Mouse (Mus musculus): ENCODE results near the gene Dysf. TPM values are rescaled to one million over a fixed set of nuclear protein-coding genes. Genes with fewer than 3 reads are reported as not detected.

The Dysf gene
- polyA plus RNA-seq, 1 experiment from 2014 or later: 16.8 TPM

DNA sequence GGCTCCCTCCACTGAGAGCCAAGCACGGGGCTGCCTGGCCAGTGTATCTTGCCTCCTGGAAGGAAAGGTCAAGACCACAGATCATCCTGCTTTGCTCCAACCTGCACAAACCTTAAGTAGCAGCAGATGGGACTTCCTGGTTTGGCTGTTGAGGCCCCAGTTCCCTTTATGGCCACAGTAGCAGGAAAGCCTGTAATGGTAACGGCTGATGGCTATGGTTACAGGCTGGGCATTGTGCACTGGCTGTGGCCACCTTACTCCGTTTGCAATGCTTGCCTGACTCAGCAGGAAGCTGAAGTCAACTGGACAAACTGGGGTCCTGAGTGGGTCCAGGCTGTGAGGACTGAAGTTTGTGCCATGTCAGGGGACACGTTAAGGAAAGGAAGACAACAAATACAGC lies 200.2 kb downstream of the Dysf start:
- H3K9me3 ChIP-seq (ENCODE audit: low read length): no peaks in the 10 kb centered on the region
- H3K27ac ChIP-seq (ENCODE audit: low read length): no peak overlapping the region
- no peaks in the 10 kb centered on the region for H3K27me3 ChIP-seq (ENCODE audit: insufficient read depth, low read length)
- 0 out of 2 replicates have a peak, but pooled peaks cover 3% of the 10 kb centered on the region for H3K36me3 ChIP-seq (ENCODE audit: insufficient read depth, low read length)
- H3K4me2 ChIP-seq (replicated peaks; ENCODE audit: low read depth, low read length): no peak overlapping the region
- no peak overlapping the region for H3K9ac ChIP-seq (replicated peaks; ENCODE audit: low read length)
- H3K4me3 ChIP-seq (ENCODE audit: low read length): no peak overlapping the region
- no peaks in the 10 kb centered on the region for H3K4me1 ChIP-seq (ENCODE audit: insufficient read depth, low read length)
- WGBS: 68% methylated on average over 4 of the region's 4 CpGs
- ATAC-seq (ENCODE audit: low FRiP score, low TSS enrichment): no peak

DNA sequence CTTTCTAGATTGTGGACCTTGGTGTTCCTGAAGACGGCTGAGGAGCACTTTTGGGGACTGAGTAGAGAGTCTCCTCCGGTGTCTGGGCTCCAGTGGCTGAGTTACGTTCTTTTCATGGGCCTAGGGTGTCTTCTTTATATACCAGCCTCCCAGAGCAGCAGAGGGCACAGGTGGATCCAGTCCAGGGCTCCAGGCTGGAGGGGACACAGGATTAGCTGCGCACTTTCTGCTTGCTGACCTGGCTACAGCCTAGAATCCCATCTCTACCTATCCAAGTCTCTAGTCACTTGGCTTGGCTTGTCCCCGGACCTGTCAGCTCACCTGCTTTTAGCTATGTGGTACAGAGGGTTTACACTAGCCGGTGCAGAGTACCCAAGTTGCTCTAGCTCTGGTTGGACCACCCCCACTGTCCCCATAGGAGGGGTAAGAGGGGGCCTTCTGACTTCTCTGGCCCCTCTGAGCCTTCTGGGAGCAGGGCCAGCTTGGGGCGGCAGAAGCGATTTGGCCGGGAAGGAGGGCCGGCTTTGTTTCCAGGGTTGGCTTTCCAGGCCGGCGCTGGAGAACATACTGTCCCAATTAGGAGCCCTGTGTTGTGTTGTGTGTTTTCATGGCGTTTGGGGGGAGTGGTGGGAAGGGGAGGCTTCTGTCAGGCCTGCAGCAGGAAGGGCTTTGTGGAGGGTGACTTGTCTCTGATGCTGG lies 201.5 kb downstream of the Dysf start:
- no peaks in the 10 kb centered on the region for H3K9me3 ChIP-seq (ENCODE audit: low read length)
- no peaks in the 10 kb centered on the region for H3K4me1 ChIP-seq (ENCODE audit: insufficient read depth, low read length)
- H3K4me3 ChIP-seq (ENCODE audit: low read length): no peak overlapping the region
- H3K4me2 ChIP-seq (replicated peaks; ENCODE audit: low read depth, low read length): no peak overlapping the region
- no peak overlapping the region for H3K9ac ChIP-seq (replicated peaks; ENCODE audit: low read length)
- H3K27ac ChIP-seq (ENCODE audit: low read length): no peak overlapping the region
- WGBS: 80% methylated on average over 13 of the region's 13 CpGs
- 0 out of 2 replicates have a peak, but pooled peaks cover 3% of the 10 kb centered on the region for H3K36me3 ChIP-seq (ENCODE audit: insufficient read depth, low read length)
- no peak for ATAC-seq (ENCODE audit: low FRiP score, low TSS enrichment)
- no peaks in the 10 kb centered on the region for H3K27me3 ChIP-seq (ENCODE audit: insufficient read depth, low read length)

DNA sequence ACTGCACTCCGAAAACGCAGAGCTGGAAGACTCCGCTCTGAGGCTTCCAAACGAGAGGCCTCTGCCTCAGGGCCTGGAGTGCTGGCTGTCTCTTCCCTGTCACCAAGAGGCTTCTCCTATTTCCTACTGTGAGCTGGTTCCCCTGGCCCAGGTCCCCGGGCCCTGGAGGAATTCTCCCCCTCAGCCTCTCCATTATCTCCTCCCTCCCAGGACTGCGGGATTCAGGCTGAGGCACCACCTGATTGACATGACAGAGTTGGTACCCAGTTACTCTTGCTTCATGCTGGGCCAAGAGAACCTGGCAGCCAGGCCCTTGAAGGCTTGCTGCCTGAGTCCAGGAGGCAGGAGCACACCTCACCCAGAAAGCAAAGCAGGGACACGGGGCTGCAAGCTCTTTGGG lies 203.1 kb downstream of the Dysf start:
- Histone ChIP-seq H3K9me3 (ENCODE audit: low read length) (no peaks in the 10 kb centered on the region), H3K27me3 (ENCODE audit: insufficient read depth, low read length) (no peaks in the 10 kb centered on the region), H3K27ac (ENCODE audit: low read length) (no peak overlapping the region), H3K9ac (replicated peaks; ENCODE audit: low read length) (no peak overlapping the region), H3K4me3 (ENCODE audit: low read length) (no peak overlapping the region), H3K4me2 (replicated peaks; ENCODE audit: low read depth, low read length) (no peak overlapping the region), H3K36me3 (ENCODE audit: insufficient read depth, low read length) (0 out of 2 replicates have a peak, but pooled peaks cover 3% of the 10 kb centered on the region), H3K4me1 (ENCODE audit: insufficient read depth, low read length) (no peaks in the 10 kb centered on the region)
- ATAC-seq (ENCODE audit: low FRiP score, low TSS enrichment): no peak
- whole genome bisulfite sequencing: 66% methylated on average over 7 of the region's 7 CpGs

DNA sequence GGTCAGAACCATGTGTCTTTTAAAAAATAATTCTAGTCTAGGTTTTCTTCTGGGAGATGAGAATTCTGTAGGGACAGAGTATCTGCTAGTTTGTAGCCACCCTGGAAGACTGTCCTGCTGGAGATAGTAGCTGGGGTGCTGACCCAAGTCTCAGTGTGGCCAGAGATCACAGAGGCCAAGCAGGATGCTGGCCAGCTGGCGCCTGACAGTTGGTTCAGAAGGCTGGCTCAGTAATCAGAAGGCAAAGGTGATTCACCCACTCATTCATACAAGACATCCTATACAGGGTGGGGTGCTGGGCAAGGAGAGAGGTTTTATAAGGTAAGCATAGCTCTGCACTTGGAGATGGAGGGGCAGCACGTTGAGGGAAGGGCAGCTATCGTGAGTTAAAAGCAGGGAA lies 204.7 kb downstream of the Dysf start:
- WGBS: 27% methylated on average over 3 of the region's 3 CpGs
- Histone ChIP-seq H3K27me3 (ENCODE audit: insufficient read depth, low read length) (no peaks in the 10 kb centered on the region), H3K9me3 (ENCODE audit: low read length) (no peaks in the 10 kb centered on the region), H3K4me2 (replicated peaks; ENCODE audit: low read depth, low read length) (no peak overlapping the region), H3K4me3 (ENCODE audit: low read length) (no peak overlapping the region), H3K4me1 (ENCODE audit: insufficient read depth, low read length) (no peaks in the 10 kb centered on the region), H3K36me3 (ENCODE audit: insufficient read depth, low read length) (no peaks in the 10 kb centered on the region), H3K9ac (replicated peaks; ENCODE audit: low read length) (no peak overlapping the region), H3K27ac (ENCODE audit: low read length) (no peak overlapping the region)
- ATAC-seq (ENCODE audit: low FRiP score, low TSS enrichment): no peak

- no peaks in the 10 kb centered on the region for H3K4me1 ChIP-seq (ENCODE audit: insufficient read depth, low read length)
- no peak overlapping the region for H3K4me2 ChIP-seq (replicated peaks; ENCODE audit: low read depth, low read length)
- H3K27me3 ChIP-seq (ENCODE audit: insufficient read depth, low read length): no peaks in the 10 kb centered on the region
- no peak overlapping the region for H3K4me3 ChIP-seq (ENCODE audit: low read length)
- H3K27ac ChIP-seq (ENCODE audit: low read length): no peak overlapping the region
- H3K36me3 ChIP-seq (ENCODE audit: insufficient read depth, low read length): no peaks in the 10 kb centered on the region
- no peak for ATAC-seq (ENCODE audit: low FRiP score, low TSS enrichment)
- whole genome bisulfite sequencing: 57% methylated on average over 1 of the region's 1 CpGs
- H3K9ac ChIP-seq (replicated peaks; ENCODE audit: low read length): no peak overlapping the region
- no peaks in the 10 kb centered on the region for H3K9me3 ChIP-seq (ENCODE audit: low read length)
Observed at GRCm38 (mm10) chr6:84217216-84217933, 209.0 kb downstream of the Dysf start.

GRCm38 (mm10) chr6:84219119-84219518 lies 210.7 kb downstream of the Dysf start:
- H3K36me3 ChIP-seq (ENCODE audit: insufficient read depth, low read length): no peaks in the 10 kb centered on the region
- H3K9me3 ChIP-seq (ENCODE audit: low read length): no peaks in the 10 kb centered on the region
- H3K27ac ChIP-seq (ENCODE audit: low read length): no peak overlapping the region
- no peak overlapping the region for H3K4me3 ChIP-seq (ENCODE audit: low read length)
- no peaks in the 10 kb centered on the region for H3K27me3 ChIP-seq (ENCODE audit: insufficient read depth, low read length)
- WGBS: 81% methylated on average over 11 of the region's 11 CpGs
- ATAC-seq (ENCODE audit: low FRiP score, low TSS enrichment): no peak
- H3K4me2 ChIP-seq (replicated peaks; ENCODE audit: low read depth, low read length): no peak overlapping the region
- no peak overlapping the region for H3K9ac ChIP-seq (replicated peaks; ENCODE audit: low read length)
- no peaks in the 10 kb centered on the region for H3K4me1 ChIP-seq (ENCODE audit: insufficient read depth, low read length)

- no peak for ATAC-seq (ENCODE audit: low FRiP score, low TSS enrichment)
- H3K9ac ChIP-seq (replicated peaks; ENCODE audit: low read length): no peak overlapping the region
Observed at GRCm38 (mm10) chr6:84224861-84225260, 216.5 kb downstream of the Dysf start.

GRCm38 (mm10) chr6:84225587-84225986 lies 217.2 kb downstream of the Dysf start:
- no peak overlapping the region for H3K4me2 ChIP-seq (replicated peaks; ENCODE audit: low read depth, low read length)
- H3K36me3 ChIP-seq (ENCODE audit: insufficient read depth, low read length): no peaks in the 10 kb centered on the region
- H3K4me1 ChIP-seq (ENCODE audit: insufficient read depth, low read length): no peaks in the 10 kb centered on the region
- WGBS: 67% methylated on average over 6 of the region's 6 CpGs
- no peak overlapping the region for H3K4me3 ChIP-seq (ENCODE audit: low read length)
- no peak overlapping the region for H3K9ac ChIP-seq (replicated peaks; ENCODE audit: low read length)
- no peaks in the 10 kb centered on the region for H3K9me3 ChIP-seq (ENCODE audit: low read length)
- no peak overlapping the region for H3K27ac ChIP-seq (ENCODE audit: low read length)
- ATAC-seq (ENCODE audit: low FRiP score, low TSS enrichment): no peak
- H3K27me3 ChIP-seq (ENCODE audit: insufficient read depth, low read length): no peaks in the 10 kb centered on the region

More at GRCm38 (mm10) chr6:84224861-84225260, 216.5 kb downstream of the Dysf start:
- no peaks in the 10 kb centered on the region for H3K9me3 ChIP-seq (ENCODE audit: low read length)
- H3K36me3 ChIP-seq (ENCODE audit: insufficient read depth, low read length): no peaks in the 10 kb centered on the region
- no peaks in the 10 kb centered on the region for H3K4me1 ChIP-seq (ENCODE audit: insufficient read depth, low read length)
- H3K4me3 ChIP-seq (ENCODE audit: low read length): no peak overlapping the region
- 23% methylated on average over 4 of the region's 4 CpGs for WGBS
- H3K27ac ChIP-seq (ENCODE audit: low read length): no peak overlapping the region
- no peak overlapping the region for H3K4me2 ChIP-seq (replicated peaks; ENCODE audit: low read depth, low read length)
- H3K27me3 ChIP-seq (ENCODE audit: insufficient read depth, low read length): no peaks in the 10 kb centered on the region

DNA sequence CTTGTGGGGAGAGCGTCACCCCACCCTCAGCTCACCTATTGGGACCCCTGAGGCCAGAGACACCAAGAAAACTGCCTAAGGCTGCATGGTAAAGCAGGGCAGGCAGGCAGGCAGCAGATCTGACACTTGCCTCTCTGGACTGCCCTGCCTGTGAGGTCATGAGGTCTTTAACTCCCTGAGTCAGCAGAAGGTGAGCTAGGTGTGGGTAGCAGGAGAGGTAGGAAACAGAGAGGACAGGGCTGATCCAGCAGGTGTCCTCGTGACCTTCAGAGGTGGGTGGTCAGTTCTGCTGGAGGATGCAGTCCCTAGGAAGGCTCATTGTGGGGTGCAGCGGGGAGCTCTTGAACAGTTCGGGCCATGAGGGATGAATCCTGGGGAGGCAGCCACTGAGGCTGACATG lies 219.8 kb downstream of the Dysf start:
- Histone ChIP-seq H3K27ac (ENCODE audit: low read length) (no peak overlapping the region), H3K9ac (replicated peaks; ENCODE audit: low read length) (no peak overlapping the region), H3K36me3 (ENCODE audit: insufficient read depth, low read length) (no peaks in the 10 kb centered on the region), H3K9me3 (ENCODE audit: low read length) (no peaks in the 10 kb centered on the region), H3K4me3 (ENCODE audit: low read length) (no peak overlapping the region), H3K4me1 (ENCODE audit: insufficient read depth, low read length) (no peaks in the 10 kb centered on the region), H3K27me3 (ENCODE audit: insufficient read depth, low read length) (no peaks in the 10 kb centered on the region), H3K4me2 (replicated peaks; ENCODE audit: low read depth, low read length) (no peak overlapping the region)
- 87% methylated on average over 4 of the region's 4 CpGs for WGBS
- ATAC-seq (ENCODE audit: low FRiP score, low TSS enrichment): no peak

GRCm38 (mm10) chr6:84228786-84229185 lies 220.4 kb downstream of the Dysf start:
- Histone ChIP-seq H3K4me3 (ENCODE audit: low read length) (no peak overlapping the region), H3K27ac (ENCODE audit: low read length) (no peak overlapping the region), H3K9me3 (ENCODE audit: low read length) (no peaks in the 10 kb centered on the region), H3K36me3 (ENCODE audit: insufficient read depth, low read length) (no peaks in the 10 kb centered on the region), H3K4me1 (ENCODE audit: insufficient read depth, low read length) (no peaks in the 10 kb centered on the region), H3K9ac (replicated peaks; ENCODE audit: low read length) (no peak overlapping the region), H3K27me3 (ENCODE audit: insufficient read depth, low read length) (no peaks in the 10 kb centered on the region), H3K4me2 (replicated peaks; ENCODE audit: low read depth, low read length) (no peak overlapping the region)
- 51% methylated on average over 5 of the region's 5 CpGs for WGBS
- ATAC-seq (ENCODE audit: low FRiP score, low TSS enrichment): no peak
